Mouse (Mus musculus) kidney, adult 2 months (tissue): ENCODE results near the gene Cpm. TPM values are rescaled to one million over a fixed set of nuclear protein-coding genes. Genes with fewer than 3 reads are reported as not detected.

Source experiments
- DNase-seq: peaks from one replicate; pipeline ENCODE4 v3.0.0; 2021
- H3K27ac ChIP-seq: fragments of 200-500 bp; 2 replicates; pipeline ENCODE4 v1.5.1; 2012; ENCODE audit warnings: low read depth, low read length, control low read depth, inconsistent platforms; ENCODE audit not compliant: insufficient read depth
- H3K27me3 ChIP-seq: fragments of 200-500 bp; replicated peaks from 2 replicates; pipeline ENCODE4 v1.6.1; 2012; ENCODE audit warnings: mild to moderate bottlenecking, moderate library complexity, low read length, inconsistent platforms; ENCODE audit not compliant: control insufficient read depth, insufficient read depth
- H3K36me3 ChIP-seq: fragments of 200-500 bp; 2 replicates; pipeline ENCODE4 v1.6.1; 2012; ENCODE audit warnings: mild to moderate bottlenecking, moderate library complexity, low read length, inconsistent platforms; ENCODE audit not compliant: control insufficient read depth, insufficient read depth
- H3K4me1 ChIP-seq: fragments of 200-500 bp; 2 replicates; pipeline ENCODE4 v1.6.1; 2011; ENCODE audit warnings: low read length; ENCODE audit not compliant: control insufficient read depth, insufficient read depth
- H3K4me3 ChIP-seq: fragments of 200-500 bp; 2 replicates; pipeline ENCODE4 v1.5.1; 2011; ENCODE audit warnings: mild to moderate bottlenecking, low read depth, low read length, control low read depth; ENCODE audit not compliant: insufficient read depth
- CTCF ChIP-seq: fragments of 200-500 bp; conservative IDR thresholded peaks from 2 replicates; pipeline ENCODE4 v1.5.1; 2011; ENCODE audit warnings: low read depth, mild to moderate bottlenecking, control low read depth, low read length, moderate library complexity, mixed read lengths; ENCODE audit not compliant: insufficient read depth, insufficient read length
- POLR2A ChIP-seq: fragments of 200-500 bp; IDR thresholded peaks from one replicate; pipeline ENCODE4 v1.6.1; 2011; ENCODE audit warnings: low read depth, low read length, control low read depth
- WGBS: fragments of 180-500 bp; shearing (Covaris S2); methylation state at CpG from one replicate; pipeline ENCODE4 v1.1.7; 2018; 5-methylcytosine and 5-hydroxymethylcytosine counted together
- polyA plus RNA-seq: library from polyadenylated mRNA; depleted of rRNA; stranded (reverse); fragments of >200 nt; gene quantifications from 2 replicates; pipeline ENCODE4 v1.2.3, GENCODE M21; 2012

Cpm gene
- polyA plus RNA-seq, 1 experiment: 37.2 TPM

DNA sequence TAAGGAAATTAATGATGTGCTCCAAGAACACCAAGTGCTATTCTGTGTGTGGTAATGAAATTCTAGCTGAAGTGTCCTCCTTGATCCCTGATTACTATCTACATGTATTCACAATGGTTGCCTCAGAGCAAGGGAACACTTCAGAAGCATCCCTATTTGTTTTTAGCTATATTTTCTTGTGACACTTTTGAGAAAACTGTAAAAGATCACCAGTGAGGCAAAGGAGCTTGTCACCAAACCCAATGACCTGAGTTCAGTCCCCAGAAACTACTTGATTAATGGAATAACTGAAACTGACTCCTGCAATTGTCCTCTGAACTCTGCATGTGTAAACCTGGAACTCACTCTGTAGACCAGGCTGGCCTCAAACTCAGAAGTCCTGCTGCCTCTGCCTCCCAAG, 5.9 kb upstream of the Cpm start:
- H3K36me3 ChIP-seq: no peaks in the 10 kb centered on the region
- no peak for TF ChIP-seq CTCF
- TF ChIP-seq POLR2A: no peak
- no peak for DNase-seq
- H3K27ac ChIP-seq: no peak overlapping the region
- H3K27me3 ChIP-seq: no peaks in the 10 kb centered on the region
- H3K4me3 ChIP-seq: no peak overlapping the region
- H3K4me1 ChIP-seq: no peaks in the 10 kb centered on the region

GRCm38 (mm10) chr10:117624222-117624621, 5.1 kb upstream of the Cpm start:
- H3K27me3 ChIP-seq: no peaks in the 10 kb centered on the region
- no peak overlapping the region for H3K4me3 ChIP-seq
- H3K4me1 ChIP-seq: 0 out of 2 replicates have a peak, but pooled peaks cover 3% of the 10 kb centered on the region
- no peak for TF ChIP-seq POLR2A
- TF ChIP-seq CTCF: no peak
- no peaks in the 10 kb centered on the region for H3K36me3 ChIP-seq
- H3K27ac ChIP-seq: no peak overlapping the region
- WGBS: 59% methylated on average over 3 of the region's 3 CpGs
- DNase-seq: no peak

- 60% methylated on average over 9 of the region's 9 CpGs for WGBS
- TF ChIP-seq POLR2A (no peak), CTCF (no peak)
- no peaks in the 10 kb centered on the region for H3K36me3 ChIP-seq
- no peaks in the 10 kb centered on the region for H3K27me3 ChIP-seq
- H3K4me3 ChIP-seq: no peak overlapping the region
- no peak overlapping the region for H3K27ac ChIP-seq
- no peak for DNase-seq
- H3K4me1 ChIP-seq: peaks cover 3% of the 10 kb centered on the region; the same call in 1 of the 2 replicates
These were observed 4.4 kb upstream of the Cpm start for GRCm38 (mm10) chr10:117624655-117625497.

- Histone ChIP-seq H3K27me3 (no peaks in the 10 kb centered on the region), H3K4me3 (no peak overlapping the region), H3K27ac (no peak overlapping the region), H3K36me3 (no peaks in the 10 kb centered on the region), H3K4me1 (peaks cover 3% of the 10 kb centered on the region; the same call in 1 of the 2 replicates)
- TF ChIP-seq POLR2A (no peak), CTCF (no peak)
- 55% methylated on average over 8 of the region's 9 CpGs for WGBS
- DNase-seq: no peak
These were observed 3.6 kb upstream of the Cpm start for GRCm38 (mm10) chr10:117625500-117626296.

DNA sequence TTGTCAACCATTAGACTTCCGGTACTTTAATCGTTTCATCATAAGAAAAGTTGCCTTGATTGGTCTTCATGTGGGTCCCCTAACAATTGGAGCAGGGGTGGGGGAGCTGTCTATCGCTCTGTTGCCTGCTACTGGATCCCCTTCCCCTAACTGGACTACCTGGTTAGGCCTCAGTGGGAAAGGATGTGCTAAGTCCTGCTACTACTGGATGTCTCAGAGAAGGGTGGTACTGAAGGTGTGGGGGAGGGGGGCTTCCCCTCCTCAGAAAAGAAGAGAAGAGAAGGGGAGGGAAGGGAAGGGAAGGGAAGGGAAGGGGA, 3.0 kb upstream of the Cpm start:
- H3K27ac ChIP-seq: no peak overlapping the region
- WGBS: 90% methylated on average over 3 of the region's 3 CpGs
- no peaks in the 10 kb centered on the region for H3K27me3 ChIP-seq
- DNase-seq: no peak
- H3K4me1 ChIP-seq: peaks cover 3% of the 10 kb centered on the region; the same call in 1 of the 2 replicates
- H3K36me3 ChIP-seq: no peaks in the 10 kb centered on the region
- no peak overlapping the region for H3K4me3 ChIP-seq
- no peak for TF ChIP-seq POLR2A
- TF ChIP-seq CTCF: no peak

DNA sequence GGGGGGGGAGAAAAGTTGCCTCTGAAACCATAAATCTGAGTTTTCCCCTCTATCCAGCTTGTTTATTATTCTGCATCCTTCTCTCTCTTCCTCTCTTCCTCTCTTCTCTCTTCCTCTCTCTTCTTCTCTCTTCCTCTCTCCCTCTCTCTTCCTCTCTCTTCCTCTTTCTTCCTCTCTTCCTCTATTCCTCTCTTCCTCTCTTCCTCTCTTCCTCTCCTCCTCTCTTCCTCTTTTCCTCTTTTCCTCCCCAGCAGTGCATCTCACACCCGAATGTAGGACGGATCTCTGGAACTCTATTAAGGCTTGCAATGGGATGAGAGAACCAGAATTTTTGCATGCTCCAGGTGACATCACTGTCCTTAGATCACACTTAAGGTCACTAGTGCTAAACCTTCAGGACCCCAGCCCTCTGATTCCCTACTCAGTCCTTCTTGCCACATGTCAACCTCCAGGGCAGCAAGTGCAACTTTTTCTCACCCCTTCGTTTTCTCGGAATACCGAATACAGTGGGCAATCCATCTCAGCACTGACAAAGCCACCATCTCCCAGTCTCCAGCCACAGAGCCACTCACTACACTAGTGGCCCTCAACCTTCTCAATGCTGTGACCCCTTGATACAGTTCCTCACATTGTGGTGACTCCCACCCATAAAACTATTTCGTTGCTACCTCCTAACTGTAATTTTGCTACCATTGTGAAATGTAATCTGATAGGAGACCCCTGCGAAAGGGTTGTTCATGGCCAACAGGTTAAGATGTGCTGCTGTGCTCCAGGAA, 2.3 kb upstream of the Cpm start:
- DNase-seq: no peak
- Histone ChIP-seq H3K27me3 (no peaks in the 10 kb centered on the region), H3K4me3 (no peak overlapping the region), H3K4me1 (peaks cover 3% of the 10 kb centered on the region; the same call in 1 of the 2 replicates), H3K36me3 (no peaks in the 10 kb centered on the region), H3K27ac (no peak overlapping the region)
- WGBS: 70% methylated on average over 7 of the region's 7 CpGs
- TF ChIP-seq POLR2A (no peak), CTCF (no peak)

DNA sequence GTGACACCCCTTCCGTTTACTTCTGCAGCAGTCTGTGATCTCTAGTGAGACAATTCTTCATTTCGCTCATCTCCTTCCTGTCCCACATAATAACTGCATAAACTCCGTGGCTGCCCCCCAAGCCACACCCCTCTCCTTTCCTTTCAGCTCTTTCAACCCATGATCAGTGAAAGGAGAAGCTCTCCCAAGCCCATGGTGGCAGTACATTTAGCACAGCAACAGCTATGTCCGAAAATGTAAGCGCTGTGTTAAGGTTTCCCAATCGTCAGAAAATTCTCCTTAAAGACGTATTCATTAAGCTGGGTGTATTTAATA, 1.7 kb upstream of the Cpm start:
- H3K4me1 ChIP-seq: peaks cover 3% of the 10 kb centered on the region; the same call in 1 of the 2 replicates
- peaks cover 1% of the 10 kb centered on the region; the same call in 1 of the 2 replicates for H3K27me3 ChIP-seq
- 61% methylated on average over 7 of the region's 7 CpGs for WGBS
- no peak for TF ChIP-seq CTCF
- TF ChIP-seq POLR2A: no peak
- no peak overlapping the region for H3K4me3 ChIP-seq
- no peak overlapping the region for H3K27ac ChIP-seq
- no peaks in the 10 kb centered on the region for H3K36me3 ChIP-seq
- no peak for DNase-seq
